Mouse (Mus musculus) bone marrow macrophage, adult 2 months (primary cell): ENCODE measurements around the gene Vps33b.

Experiments
- CTCF ChIP-seq: IDR thresholded peaks from 2 replicates; pipeline ENCODE4 v1.5.1; 2012; ENCODE audit warnings: low read depth, mild to moderate bottlenecking, low read length, moderate library complexity
- POLR2A ChIP-seq: IDR thresholded peaks from 2 replicates; pipeline ENCODE4 v1.6.1; 2012; ENCODE audit warnings: mild to moderate bottlenecking, low read depth, low read length, borderline replicate concordance

DNA sequence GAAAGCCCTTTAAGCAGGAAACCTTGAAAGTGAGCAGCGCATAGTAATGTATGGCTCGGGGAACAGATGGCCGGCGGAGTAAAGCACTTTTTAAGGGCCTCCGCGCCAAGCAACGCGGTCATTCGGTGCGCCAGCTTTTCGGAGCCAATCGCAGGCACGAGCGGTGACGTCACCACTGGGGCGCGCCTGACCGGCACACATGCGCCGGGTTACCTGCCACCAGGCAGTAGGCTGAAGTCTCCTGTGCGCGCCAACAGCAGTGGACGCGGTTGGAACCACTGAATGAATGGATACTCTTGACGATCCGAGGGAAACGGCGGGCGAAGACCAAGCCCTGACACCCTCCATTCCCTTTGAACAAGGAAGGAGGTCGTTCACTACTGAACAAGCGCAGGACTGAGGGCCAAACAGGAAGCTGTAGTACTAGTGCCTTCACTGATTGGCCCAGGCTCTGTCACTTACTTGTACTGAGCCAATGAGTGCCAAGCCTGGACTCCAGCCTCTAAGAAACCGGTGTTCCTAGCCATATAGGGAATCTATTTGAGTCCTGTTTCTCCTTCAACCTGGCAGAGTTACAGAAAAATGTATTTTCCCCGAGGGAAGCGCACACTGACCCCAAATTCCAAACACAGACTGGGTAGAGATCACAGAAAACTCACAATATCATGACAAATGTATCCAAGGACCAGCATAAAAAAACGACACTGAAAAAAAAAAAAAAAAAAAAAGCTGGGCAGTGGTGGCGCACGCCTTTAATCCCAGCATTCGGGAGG is 54.8 kb downstream of the Vps33b start, which contains the start of gene Rccd1:
- TF ChIP-seq CTCF (no peak), POLR2A (no peak)
